Mouse (Mus musculus) midbrain, embryonic 11.5 days (tissue): ENCODE data around the gene Nfyc. TPM values are rescaled to one million over a fixed set of nuclear protein-coding genes. Genes with fewer than 3 reads are reported as not detected.

Experiments
- ATAC-seq: fragments of 200-750 bp; cut with Nextera tagmentation; 2 replicates; pipeline ENCODE4 v1.8.0; 2017; ENCODE audit warnings: moderate TSS enrichment, moderate library complexity; ENCODE audit not compliant: low FRiP score
- DNase-seq: peaks from one replicate; pipeline ENCODE4 v3.0.0; 2015; ENCODE audit warnings: low spot score; ENCODE audit errors: missing footprints
- H3K27ac ChIP-seq: fragments of 300-500 bp; sonication (generic); 2 replicates; pipeline ENCODE4 v1.5.1; 2014; ENCODE audit warnings: low read depth, low read length
- H3K27me3 ChIP-seq: fragments of 300-500 bp; sonication (generic); 2 replicates; pipeline ENCODE4 v1.6.1; 2014; ENCODE audit warnings: mild to moderate bottlenecking, low read length, moderate library complexity, mixed read lengths; ENCODE audit not compliant: control insufficient read depth, insufficient read depth
- H3K36me3 ChIP-seq: fragments of 300-500 bp; sonication (generic); 2 replicates; pipeline ENCODE4 v1.6.1; 2014; ENCODE audit warnings: mild to moderate bottlenecking, low read length, moderate library complexity, mixed read lengths; ENCODE audit not compliant: control insufficient read depth, insufficient read depth
- H3K4me1 ChIP-seq: fragments of 300-500 bp; sonication (generic); 2 replicates; pipeline ENCODE4 v1.6.1; 2014; ENCODE audit warnings: low read length; ENCODE audit not compliant: control insufficient read depth, insufficient read depth
- H3K4me2 ChIP-seq: fragments of 300-500 bp; sonication (generic); 2 replicates; pipeline ENCODE4 v1.6.1; 2014; ENCODE audit warnings: mild to moderate bottlenecking, moderate library complexity
- H3K4me3 ChIP-seq: fragments of 300-500 bp; sonication (generic); 2 replicates; pipeline ENCODE4 v1.5.1; 2014; ENCODE audit warnings: low read depth, low read length
- H3K9ac ChIP-seq: fragments of 300-500 bp; sonication (generic); 2 replicates; pipeline ENCODE4 v1.6.1; 2014; ENCODE audit warnings: low read length
- H3K9me3 ChIP-seq: fragments of 300-500 bp; sonication (generic); 2 replicates; pipeline ENCODE4 v1.6.1; 2016; ENCODE audit warnings: low read length; ENCODE audit not compliant: control insufficient read depth
- WGBS: fragments of 180-500 bp; shearing (Covaris S2); extraction: QIAGEN DNeasy Blood & Tissue Kit; methylation state at CpG from one replicate; pipeline ENCODE4 v1.1.7; 2014; 5-methylcytosine and 5-hydroxymethylcytosine counted together
- polyA plus RNA-seq: library from polyadenylated mRNA; unstranded; fragments of >200 nt; fragmentation: Nextera tagmentation; extraction: Ambion mirVana; gene quantifications from 2 replicates; pipeline ENCODE4 v1.2.1, GENCODE M21; 2014

The Nfyc gene
- polyA plus RNA-seq, 1 experiment from 2014 or later = 117 TPM

DNA sequence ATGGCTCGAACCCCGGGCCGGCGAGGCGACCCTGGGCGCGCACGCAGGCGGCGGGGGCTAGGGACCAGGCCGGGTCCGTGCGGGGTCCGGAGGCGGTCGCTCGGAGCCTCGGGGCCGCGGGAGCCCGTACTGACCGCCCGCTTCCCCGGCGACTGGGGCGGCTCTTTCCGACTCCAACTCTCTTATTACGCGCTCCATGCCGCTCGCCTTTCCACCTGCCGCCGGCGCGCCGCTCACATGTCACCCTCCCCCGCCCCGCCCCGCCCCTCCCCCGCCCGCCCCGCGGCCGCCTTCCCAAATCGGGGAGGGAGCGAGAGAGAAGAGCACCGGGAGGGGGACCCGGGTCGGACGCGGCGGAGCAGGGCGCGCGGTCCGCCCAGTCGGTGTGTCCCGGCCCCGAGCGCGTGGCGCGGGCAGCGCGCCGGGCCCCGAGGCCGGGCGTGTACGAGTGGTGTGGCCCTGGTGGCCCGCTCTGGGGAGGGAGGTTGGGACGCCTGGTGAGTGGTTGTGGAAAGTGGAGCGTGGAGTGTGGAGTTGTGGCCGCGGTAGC is 84.1 kb downstream of the Nfyc start:
- Histone ChIP-seq H3K9me3 (no peaks in the 10 kb centered on the region), H3K4me2 (peak overlapping the region; percentile 96), H3K27ac (no peak overlapping the region), H3K9ac (peak overlapping the region; percentile 67), H3K4me1 (peaks cover 9% of the 10 kb centered on the region), H3K4me3 (peak overlapping the region; percentile 54), H3K36me3 (no peaks in the 10 kb centered on the region), H3K27me3 (peaks cover 48% of the 10 kb centered on the region)
- ATAC-seq (peak; percentile 65), DNase-seq (peak; percentile 94)
- under 1% methylated on average over 55 of the region's 75 CpGs for WGBS

DNA sequence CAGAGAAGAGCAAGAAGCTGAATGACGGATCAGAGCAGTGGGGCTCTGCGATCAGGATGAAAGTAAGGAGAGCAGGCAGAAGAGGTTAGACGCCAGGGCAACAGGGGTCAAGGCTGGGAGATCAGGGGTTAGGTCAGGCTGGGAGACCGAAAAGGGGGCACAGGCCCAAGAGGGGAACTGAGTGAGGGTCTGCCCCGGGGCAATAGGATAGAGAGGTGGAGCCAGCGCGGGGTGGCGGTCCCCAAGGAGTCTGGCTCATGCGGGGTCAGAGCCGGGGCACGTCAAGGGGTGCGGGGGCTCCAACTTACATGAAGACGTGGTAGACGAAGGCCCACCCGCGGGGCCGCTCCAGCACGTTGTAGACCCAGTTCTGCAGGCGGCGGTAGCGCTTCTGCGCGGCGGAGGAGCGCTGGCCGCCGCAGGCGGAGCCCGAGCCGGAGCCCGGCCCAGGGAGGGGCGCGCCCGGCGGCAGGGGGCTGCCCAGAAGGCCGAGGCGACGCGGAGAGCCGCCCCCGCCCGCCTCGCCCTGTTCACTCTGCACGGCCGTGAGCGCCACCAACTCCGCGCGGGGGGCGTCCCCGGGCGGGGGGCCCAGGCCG is 84.7 kb downstream of the Nfyc start:
- no peaks in the 10 kb centered on the region for H3K36me3 ChIP-seq
- H3K9ac ChIP-seq = peak overlapping the region; percentile 67
- H3K4me3 ChIP-seq = peak overlapping the region; percentile 54
- no peaks in the 10 kb centered on the region for H3K9me3 ChIP-seq
- peak; percentile 93 for DNase-seq
- WGBS = 1% methylated on average over 36 of the region's 53 CpGs
- peaks cover 9% of the 10 kb centered on the region for H3K4me1 ChIP-seq
- H3K27ac ChIP-seq = no peak overlapping the region
- peak; percentile 72 for ATAC-seq
- H3K4me2 ChIP-seq = peak overlapping the region; percentile 96
- peaks cover 48% of the 10 kb centered on the region for H3K27me3 ChIP-seq

DNA sequence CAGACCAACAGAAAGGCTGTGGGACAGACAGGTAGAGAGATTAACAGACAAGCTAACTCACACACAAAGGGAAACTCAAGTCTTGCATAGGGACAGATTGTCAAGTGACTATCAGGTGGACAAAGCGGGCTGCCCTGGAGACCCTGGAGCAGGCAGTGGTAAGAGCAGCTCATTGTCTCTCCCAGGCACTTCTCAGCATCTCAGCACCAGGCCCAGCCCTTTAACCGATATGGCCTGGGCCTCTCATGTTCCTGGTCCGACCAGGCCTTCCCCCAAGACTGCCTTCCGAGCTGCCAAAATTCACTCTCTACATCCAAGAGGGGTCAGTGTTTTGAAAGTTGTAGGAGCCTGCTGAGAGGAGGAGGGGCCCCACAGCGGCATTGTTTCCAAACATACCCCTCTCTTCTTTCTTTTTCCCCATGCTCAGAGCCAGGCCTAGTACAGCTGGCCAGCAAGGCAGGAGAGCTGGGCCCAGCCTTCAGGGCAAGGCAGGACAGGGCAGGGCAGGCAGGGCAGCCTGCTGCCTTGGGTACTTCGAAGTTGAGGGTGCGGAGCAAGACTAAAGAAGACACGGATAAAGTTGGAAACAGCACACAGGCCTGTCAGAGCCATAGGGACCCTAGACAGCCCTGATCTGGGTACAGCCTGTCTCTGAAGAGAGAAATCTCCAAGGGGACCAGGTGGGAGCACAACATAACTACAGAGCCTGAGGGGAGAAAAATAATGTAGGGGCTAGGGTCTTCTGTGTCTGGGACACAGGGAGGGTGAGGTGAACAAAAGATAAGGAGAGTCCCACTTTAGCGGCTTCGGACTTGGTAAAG is 85.4 kb downstream of the Nfyc start:
- H3K4me1 ChIP-seq = peaks cover 9% of the 10 kb centered on the region
- H3K27ac ChIP-seq = no peak overlapping the region
- ATAC-seq = peak; percentile 17
- H3K36me3 ChIP-seq = no peaks in the 10 kb centered on the region
- peak overlapping the region; percentile 6; the same call in 1 of the 2 replicates for H3K9ac ChIP-seq
- H3K9me3 ChIP-seq = no peaks in the 10 kb centered on the region
- H3K4me2 ChIP-seq = peak overlapping the region; percentile 15; the same call in 1 of the 2 replicates
- H3K4me3 ChIP-seq = no peak overlapping the region
- 5% methylated on average over 10 of the region's 10 CpGs for WGBS
- H3K27me3 ChIP-seq = peaks cover 48% of the 10 kb centered on the region
- peak; percentile 93 for DNase-seq

DNA sequence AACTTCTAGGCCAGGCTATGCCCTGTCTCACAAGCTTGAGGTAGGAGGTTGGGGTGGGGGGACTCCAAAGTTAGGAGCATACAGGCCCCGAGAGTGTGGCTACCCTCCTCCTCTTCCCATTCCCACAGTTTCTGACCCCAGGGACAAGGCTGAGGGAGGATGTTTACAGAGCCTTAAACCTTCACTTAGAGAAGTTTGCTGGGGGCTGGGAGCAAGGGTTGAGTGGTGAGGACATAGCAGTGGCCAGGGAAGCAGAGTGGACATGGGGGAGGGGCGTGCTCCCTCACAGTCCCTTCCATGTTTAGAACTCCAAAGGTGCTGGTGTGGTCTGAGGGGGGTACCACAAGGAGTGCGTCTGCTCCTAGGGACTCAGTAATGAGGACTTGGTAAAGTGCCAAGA is 87.7 kb downstream of the Nfyc start:
- H3K27ac ChIP-seq = no peak overlapping the region
- no peak overlapping the region for H3K4me2 ChIP-seq
- no peaks in the 10 kb centered on the region for H3K9me3 ChIP-seq
- WGBS = 76% methylated on average over 3 of the region's 3 CpGs
- H3K27me3 ChIP-seq = peaks cover 33% of the 10 kb centered on the region
- ATAC-seq (no peak), DNase-seq (no peak)
- H3K36me3 ChIP-seq = no peaks in the 10 kb centered on the region
- peaks cover 9% of the 10 kb centered on the region for H3K4me1 ChIP-seq
- no peak overlapping the region for H3K4me3 ChIP-seq
- H3K9ac ChIP-seq = no peak overlapping the region

DNA sequence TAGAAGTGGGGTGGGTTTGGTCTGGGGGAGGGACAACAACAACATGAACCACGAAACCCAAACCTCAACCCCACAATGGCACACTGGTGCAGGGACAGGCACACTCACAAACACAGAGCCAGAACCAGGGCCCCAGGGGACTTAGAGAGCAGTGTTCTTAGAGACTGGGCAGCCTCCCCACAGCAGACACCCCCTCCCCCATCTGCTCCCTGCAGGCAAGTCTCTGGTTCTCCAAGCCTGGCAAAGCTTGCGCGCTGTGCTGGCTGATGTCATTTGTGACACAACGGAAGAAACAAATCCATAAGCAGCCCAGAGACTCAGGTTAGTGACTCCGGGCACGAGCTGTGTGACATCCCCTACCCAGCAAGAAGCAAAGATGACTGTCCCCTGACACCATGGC is 90.1 kb downstream of the Nfyc start:
- DNase-seq (no peak), ATAC-seq (no peak)
- H3K4me1 ChIP-seq = peaks cover 6% of the 10 kb centered on the region
- no peak overlapping the region for H3K4me2 ChIP-seq
- peaks cover 12% of the 10 kb centered on the region; the same call in 1 of the 2 replicates for H3K27me3 ChIP-seq
- no peaks in the 10 kb centered on the region for H3K36me3 ChIP-seq
- H3K9ac ChIP-seq = no peak overlapping the region
- no peak overlapping the region for H3K4me3 ChIP-seq
- WGBS = 75% methylated on average over 6 of the region's 6 CpGs
- H3K9me3 ChIP-seq = no peaks in the 10 kb centered on the region
- H3K27ac ChIP-seq = no peak overlapping the region

DNA sequence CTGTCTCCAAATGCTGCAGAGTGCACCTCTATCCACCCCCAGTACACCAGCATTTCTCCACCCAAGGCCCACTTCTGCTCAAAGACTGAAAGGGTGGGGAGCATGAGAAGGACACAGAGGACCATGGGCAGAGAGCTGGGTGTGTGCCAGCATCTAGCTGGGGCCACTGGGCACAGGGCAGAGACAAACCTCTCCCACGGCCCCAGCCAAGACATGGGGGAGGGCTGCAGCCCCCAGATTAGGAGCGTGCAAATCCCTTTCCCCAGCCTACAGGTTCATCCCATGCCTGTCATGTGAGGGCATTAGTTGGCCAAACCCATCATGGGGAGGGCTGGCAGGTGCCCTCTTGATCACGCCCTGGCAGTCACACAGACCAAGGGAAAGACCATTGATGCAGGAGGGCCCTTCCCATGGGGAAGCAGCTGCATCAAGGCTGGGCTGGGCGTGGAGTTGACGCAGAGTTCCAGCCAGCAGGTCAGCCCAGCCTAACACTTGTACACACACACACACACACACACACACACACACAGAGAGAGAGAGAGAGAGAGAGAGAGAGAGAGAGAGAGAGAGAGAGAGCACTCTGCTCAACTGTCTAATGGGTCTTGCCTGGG is 97.3 kb downstream of the Nfyc start:
- ATAC-seq (no peak), DNase-seq (no peak)
- H3K9ac ChIP-seq = no peak overlapping the region
- 66% methylated on average over 5 of the region's 5 CpGs for WGBS
- peaks cover 12% of the 10 kb centered on the region; the same call in 1 of the 2 replicates for H3K27me3 ChIP-seq
- H3K9me3 ChIP-seq = no peaks in the 10 kb centered on the region
- H3K4me3 ChIP-seq = no peak overlapping the region
- no peak overlapping the region for H3K4me2 ChIP-seq
- H3K36me3 ChIP-seq = no peaks in the 10 kb centered on the region
- H3K27ac ChIP-seq = no peak overlapping the region
- H3K4me1 ChIP-seq = peaks cover 14% of the 10 kb centered on the region

DNA sequence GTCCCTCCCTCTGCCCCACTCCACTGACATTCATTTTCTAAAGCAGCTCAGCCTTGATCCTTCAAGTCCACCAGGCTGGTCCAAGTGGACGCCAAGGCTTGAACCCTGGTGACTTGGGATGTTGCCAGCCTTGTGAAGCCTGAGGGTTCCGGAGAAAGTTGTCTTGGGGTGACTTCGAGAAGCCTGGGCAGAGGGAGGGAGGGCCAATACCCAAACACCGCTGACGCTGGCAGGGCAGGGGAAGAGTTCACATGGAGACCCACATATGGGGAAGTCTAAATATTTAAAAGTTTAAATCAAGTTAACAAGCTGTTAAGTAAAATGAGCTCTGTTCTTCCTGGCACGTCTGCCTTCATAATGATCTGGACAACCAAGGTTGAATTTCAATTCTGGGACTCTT is 98.6 kb downstream of the Nfyc start:
- H3K27me3 ChIP-seq = peaks cover 12% of the 10 kb centered on the region; the same call in 1 of the 2 replicates
- DNase-seq = no peak
- H3K27ac ChIP-seq = no peak overlapping the region

DNA sequence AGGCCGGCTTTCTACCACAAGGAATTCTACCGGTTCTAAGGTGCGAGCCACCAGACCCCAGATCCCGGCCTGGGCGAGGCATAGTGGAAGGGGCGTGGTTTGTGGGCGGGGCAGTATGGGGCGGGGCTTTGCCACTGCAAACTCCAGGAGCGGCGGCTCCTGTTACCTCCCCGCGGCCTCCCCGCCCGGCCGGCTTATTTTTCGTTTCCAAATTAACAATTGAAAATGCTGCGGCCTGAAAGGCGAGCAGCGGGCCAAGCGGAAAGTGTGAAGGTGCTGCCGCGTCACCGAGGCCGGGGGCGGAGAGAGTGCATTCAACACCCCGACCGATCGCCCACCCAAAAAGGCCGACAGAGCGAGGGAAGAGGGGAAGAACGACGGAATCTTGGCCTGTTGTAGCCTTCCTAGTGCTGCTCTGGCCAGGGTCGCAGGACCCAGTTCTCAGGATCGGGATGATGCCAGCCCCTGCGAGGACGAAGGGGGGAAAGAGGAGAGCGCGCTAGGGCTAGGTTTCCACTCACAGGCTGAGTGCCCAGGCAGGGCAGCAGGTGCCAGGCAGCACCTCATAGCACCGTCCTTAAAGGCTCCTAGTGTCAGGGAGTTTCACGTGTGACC is 100.2 kb downstream of the Nfyc start:
- Histone ChIP-seq H3K36me3 (no peaks in the 10 kb centered on the region), H3K4me3 (peak overlapping the region; percentile 48), H3K9ac (peak overlapping the region; percentile 57), H3K27me3 (peaks cover 12% of the 10 kb centered on the region; the same call in 1 of the 2 replicates), H3K9me3 (no peaks in the 10 kb centered on the region), H3K4me1 (peaks cover 14% of the 10 kb centered on the region), H3K4me2 (peak overlapping the region; percentile 87), H3K27ac (no peak overlapping the region)
- peak; percentile 98 for DNase-seq
- ATAC-seq = peak; percentile 88
- under 1% methylated on average over 40 of the region's 40 CpGs for WGBS

More for the DNA sequence above, 98.6 kb downstream of the Nfyc start:
- H3K36me3 ChIP-seq = no peaks in the 10 kb centered on the region
- no peak overlapping the region for H3K9ac ChIP-seq
- H3K4me3 ChIP-seq = no peak overlapping the region
- 77% methylated on average over 6 of the region's 6 CpGs for WGBS
- H3K4me1 ChIP-seq = peaks cover 14% of the 10 kb centered on the region
- H3K9me3 ChIP-seq = no peaks in the 10 kb centered on the region
- no peak for ATAC-seq
- H3K4me2 ChIP-seq = no peak overlapping the region
